Mouse (Mus musculus) kidney, embryonic 14.5 days (tissue): ENCODE measurements at regions not wholly inside any gene's neighbourhood (a gene's known extent, or its start where the extent isn't known, plus 50 kb on each side); places are given as distances from the start of the nearest gene placed in this dataset.

Experiments
- ATAC-seq: fragments of 200-750 bp; cut with Nextera tagmentation; 2 replicates; pipeline ENCODE4 v1.8.0; 2017; ENCODE audit warnings: moderate number of reproducible peaks, mild to moderate bottlenecking, moderate TSS enrichment, moderate library complexity; ENCODE audit not compliant: low FRiP score, low TSS enrichment
- H3K27ac ChIP-seq: fragments of 300-500 bp; sonication (generic); 2 replicates; pipeline ENCODE4 v1.5.1; 2014; ENCODE audit warnings: low read depth, mild to moderate bottlenecking, low read length, moderate library complexity, mixed read lengths
- H3K27me3 ChIP-seq: fragments of 300-500 bp; sonication (generic); 2 replicates; pipeline ENCODE4 v1.6.1; 2014; ENCODE audit warnings: mild to moderate bottlenecking, low read length; ENCODE audit not compliant: control insufficient read depth, insufficient read depth
- H3K36me3 ChIP-seq: fragments of 300-500 bp; sonication (generic); 2 replicates; pipeline ENCODE4 v1.6.1; 2014; ENCODE audit warnings: low read length, mixed read lengths; ENCODE audit not compliant: control insufficient read depth, insufficient read depth
- H3K4me1 ChIP-seq: fragments of 300-500 bp; sonication (generic); 2 replicates; pipeline ENCODE4 v1.6.1; 2014; ENCODE audit warnings: low read length, mixed read lengths; ENCODE audit not compliant: control insufficient read depth, insufficient read depth
- H3K4me2 ChIP-seq: fragments of 300-500 bp; sonication (generic); replicated peaks from 2 replicates; pipeline ENCODE4 v1.6.1; 2014; ENCODE audit warnings: low read depth, mild to moderate bottlenecking, low read length
- H3K4me3 ChIP-seq: fragments of 300-500 bp; sonication (generic); 2 replicates; pipeline ENCODE4 v1.5.1; 2014; ENCODE audit warnings: mild to moderate bottlenecking, low read length
- H3K9ac ChIP-seq: fragments of 300-500 bp; sonication (generic); 2 replicates; pipeline ENCODE4 v1.6.1; 2014; ENCODE audit warnings: low read depth, mild to moderate bottlenecking, low read length, moderate library complexity
- H3K9me3 ChIP-seq: fragments of 300-500 bp; sonication (generic); 2 replicates; pipeline ENCODE4 v1.6.1; 2016; ENCODE audit warnings: low read length; ENCODE audit not compliant: control insufficient read depth
- WGBS: fragments of 180-500 bp; shearing (Covaris S2); extraction: QIAGEN DNeasy Blood & Tissue Kit; methylation state at CpG from one replicate; pipeline ENCODE4 v1.1.7; 2014; 5-methylcytosine and 5-hydroxymethylcytosine counted together

DNA sequence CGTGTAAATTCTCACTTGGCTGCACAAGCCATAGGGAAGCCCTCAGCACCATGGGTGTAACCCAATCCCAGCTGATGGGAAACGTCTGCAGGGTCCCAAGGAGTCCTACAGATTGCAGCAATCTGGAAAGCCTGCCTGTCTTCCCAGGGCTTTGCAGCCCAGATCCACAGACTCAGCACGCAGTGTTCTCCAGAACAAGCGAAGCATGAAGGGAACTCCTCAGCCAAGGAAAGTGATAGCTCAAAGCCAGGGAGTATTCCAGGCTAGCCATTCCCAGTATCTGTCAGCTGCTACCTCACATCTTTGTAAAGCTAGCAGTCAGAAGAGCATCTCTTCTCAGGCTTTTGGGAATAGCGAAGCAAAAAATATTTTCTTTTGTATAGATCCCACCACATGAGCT is 368.5 kb downstream of the Tns1 start:
- no peak for ATAC-seq
- Histone ChIP-seq H3K4me1 (0 out of 2 replicates have a peak, but pooled peaks cover 3% of the 10 kb centered on the region), H3K9ac (no peak overlapping the region), H3K4me3 (no peak overlapping the region), H3K27me3 (no peaks in the 10 kb centered on the region), H3K9me3 (no peaks in the 10 kb centered on the region), H3K4me2 (no peak overlapping the region), H3K27ac (no peak overlapping the region), H3K36me3 (no peaks in the 10 kb centered on the region)
- WGBS = 39% methylated on average over 5 of the region's 5 CpGs

DNA sequence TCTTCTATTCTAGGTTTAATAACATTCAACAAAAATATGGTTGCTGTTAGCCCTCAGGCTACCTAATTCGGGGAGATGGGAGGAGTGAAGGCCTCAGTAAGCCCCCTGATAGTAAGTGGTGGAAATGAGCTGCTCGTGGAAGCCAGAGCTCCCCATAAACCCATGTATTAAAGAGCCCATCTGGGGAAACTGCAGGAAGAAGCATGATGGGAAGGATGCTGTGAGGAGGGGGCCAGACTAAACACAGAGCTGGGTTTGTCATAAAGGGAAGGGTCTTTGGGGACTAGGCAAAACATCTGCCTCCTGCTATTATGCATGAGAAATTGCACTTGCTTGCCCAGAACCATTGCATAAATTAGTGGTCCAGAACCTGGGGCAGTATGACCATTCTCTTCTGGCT is 369.3 kb downstream of the Tns1 start:
- 72% methylated on average over 2 of the region's 2 CpGs for WGBS
- Histone ChIP-seq H3K9ac (no peak overlapping the region), H3K4me1 (0 out of 2 replicates have a peak, but pooled peaks cover 3% of the 10 kb centered on the region), H3K4me3 (no peak overlapping the region), H3K27me3 (no peaks in the 10 kb centered on the region), H3K4me2 (no peak overlapping the region), H3K27ac (no peak overlapping the region), H3K36me3 (no peaks in the 10 kb centered on the region), H3K9me3 (no peaks in the 10 kb centered on the region)
- ATAC-seq = no peak

GRCm38 (mm10) chr1:73753157-73753556 is 371.1 kb downstream of the Tns1 start:
- Histone ChIP-seq H3K27ac (no peak overlapping the region), H3K36me3 (no peaks in the 10 kb centered on the region), H3K4me2 (no peak overlapping the region), H3K4me3 (no peak overlapping the region), H3K9ac (no peak overlapping the region), H3K27me3 (no peaks in the 10 kb centered on the region), H3K9me3 (no peaks in the 10 kb centered on the region), H3K4me1 (0 out of 2 replicates have a peak, but pooled peaks cover under 1% of the 10 kb centered on the region)
- ATAC-seq = no peak
- WGBS = 94% methylated on average over 2 of the region's 2 CpGs

GRCm38 (mm10) chr1:73748702-73749101 is 375.5 kb downstream of the Tns1 start:
- ATAC-seq = no peak
- Histone ChIP-seq H3K9me3 (no peaks in the 10 kb centered on the region), H3K36me3 (no peaks in the 10 kb centered on the region), H3K4me1 (peaks cover 2% of the 10 kb centered on the region; the same call in 1 of the 2 replicates), H3K27ac (no peak overlapping the region), H3K27me3 (no peaks in the 10 kb centered on the region), H3K4me2 (no peak overlapping the region), H3K4me3 (no peak overlapping the region), H3K9ac (no peak overlapping the region)

- ATAC-seq = peak; percentile 29; the same call in 1 of the 2 replicates
- H3K27me3 ChIP-seq = no peaks in the 10 kb centered on the region
- H3K9ac ChIP-seq = no peak overlapping the region
- peak overlapping the region; percentile 18; the same call in 1 of the 2 replicates for H3K27ac ChIP-seq
- no peak overlapping the region for H3K4me3 ChIP-seq
- no peak overlapping the region for H3K4me2 ChIP-seq
- no peaks in the 10 kb centered on the region for H3K9me3 ChIP-seq
- no peaks in the 10 kb centered on the region for H3K36me3 ChIP-seq
- 74% methylated on average over 4 of the region's 4 CpGs for WGBS
- peaks cover 8% of the 10 kb centered on the region; the same call in 1 of the 2 replicates for H3K4me1 ChIP-seq
Measured at GRCm38 (mm10) chr1:73744555-73745234, 379.6 kb downstream of the Tns1 start.

GRCm38 (mm10) chr1:73743737-73744554 is 380.3 kb downstream of the Tns1 start:
- H3K4me2 ChIP-seq = no peak overlapping the region
- peak; percentile 86 for ATAC-seq

DNA sequence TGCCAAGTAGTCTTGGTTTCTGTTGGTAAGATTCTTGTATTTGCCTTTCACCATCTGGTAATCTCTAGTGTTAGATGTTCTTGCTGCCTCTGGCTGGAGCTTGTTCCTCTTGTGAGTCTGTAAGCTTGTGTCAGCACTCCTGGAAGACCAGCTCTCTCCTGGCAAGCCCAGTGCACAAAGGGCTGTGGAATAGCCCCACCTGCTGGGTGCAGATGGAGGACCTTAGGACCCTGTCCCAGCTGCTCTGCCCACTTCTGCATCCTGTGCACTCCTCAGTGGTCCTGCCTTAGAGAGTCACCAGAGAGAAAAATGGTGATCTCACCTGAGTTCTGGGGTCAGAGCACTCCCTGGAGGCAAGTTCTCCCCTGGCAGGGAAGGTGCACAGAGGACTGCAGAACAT is 387.2 kb downstream of the Tns1 start:
- ATAC-seq = peak; percentile 81; the same call in 1 of the 2 replicates
- H3K4me1 ChIP-seq = no peaks in the 10 kb centered on the region
- no peak overlapping the region for H3K9ac ChIP-seq
- no peak overlapping the region for H3K4me2 ChIP-seq
- no peaks in the 10 kb centered on the region for H3K27me3 ChIP-seq
- H3K9me3 ChIP-seq = no peaks in the 10 kb centered on the region
- H3K27ac ChIP-seq = no peak overlapping the region
- no peak overlapping the region for H3K4me3 ChIP-seq
- H3K36me3 ChIP-seq = no peaks in the 10 kb centered on the region

More at GRCm38 (mm10) chr1:73743737-73744554, 380.3 kb downstream of the Tns1 start:
- Histone ChIP-seq H3K9me3 (no peaks in the 10 kb centered on the region), H3K4me3 (no peak overlapping the region), H3K36me3 (no peaks in the 10 kb centered on the region), H3K4me1 (peaks cover 8% of the 10 kb centered on the region; the same call in 1 of the 2 replicates), H3K27ac (peak overlapping the region; percentile 55; the same call in 1 of the 2 replicates), H3K27me3 (no peaks in the 10 kb centered on the region), H3K9ac (peak overlapping the region; percentile 23; the same call in 1 of the 2 replicates)
- WGBS = 11% methylated on average over 6 of the region's 6 CpGs

DNA sequence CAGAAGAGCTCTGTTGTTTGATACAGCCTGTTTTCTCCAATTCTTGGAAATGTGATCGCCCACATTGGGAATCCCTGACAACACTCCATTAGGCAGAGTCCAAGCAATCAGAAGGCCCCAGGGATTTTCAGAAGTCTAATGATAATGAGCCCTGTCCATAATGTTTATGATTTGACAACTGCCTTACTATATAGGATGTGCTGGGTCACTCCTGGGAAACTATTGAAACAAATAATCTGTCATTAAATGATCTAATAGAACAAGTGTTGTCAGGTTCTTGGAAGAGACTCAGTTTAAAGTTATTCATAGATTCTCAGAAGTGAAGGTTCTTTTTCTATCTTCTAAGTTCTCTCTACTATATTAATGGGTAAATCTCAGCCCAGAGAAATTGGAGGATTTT is 395.9 kb downstream of the Tns1 start:
- H3K36me3 ChIP-seq = no peaks in the 10 kb centered on the region
- no peak overlapping the region for H3K27ac ChIP-seq
- no peak overlapping the region for H3K9ac ChIP-seq
- ATAC-seq = no peak
- H3K4me1 ChIP-seq = no peaks in the 10 kb centered on the region
- no peaks in the 10 kb centered on the region for H3K27me3 ChIP-seq
- H3K9me3 ChIP-seq = no peaks in the 10 kb centered on the region
- H3K4me3 ChIP-seq = no peak overlapping the region
- 82% methylated on average over 1 of the region's 1 CpGs for WGBS
- no peak overlapping the region for H3K4me2 ChIP-seq

DNA sequence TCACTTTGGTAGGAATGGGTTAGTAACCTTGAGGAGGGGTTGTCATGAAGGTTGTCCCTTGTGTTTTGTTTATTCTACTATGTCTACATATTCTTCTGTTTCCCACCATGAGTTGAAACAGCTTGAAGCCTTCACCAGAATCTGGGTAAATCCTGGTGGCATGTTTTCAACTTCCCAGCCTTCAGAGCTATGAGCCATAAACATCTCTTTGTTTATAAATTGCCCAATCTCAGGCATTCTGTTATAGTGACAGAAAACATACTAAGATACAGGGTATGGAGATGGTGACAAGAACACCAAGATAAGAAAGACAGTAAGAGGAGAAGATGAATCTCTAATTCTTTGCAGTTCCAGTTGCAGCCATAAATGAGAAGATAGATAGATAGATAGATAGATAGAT is 396.5 kb downstream of the Tns1 start:
- no peak for ATAC-seq
- Histone ChIP-seq H3K27ac (no peak overlapping the region), H3K27me3 (no peaks in the 10 kb centered on the region), H3K4me2 (no peak overlapping the region), H3K36me3 (no peaks in the 10 kb centered on the region), H3K9me3 (no peaks in the 10 kb centered on the region), H3K9ac (no peak overlapping the region), H3K4me3 (no peak overlapping the region), H3K4me1 (no peaks in the 10 kb centered on the region)
